Mouse (Mus musculus) CD4-positive helper T cell, adult 2 months (primary cell): Measurements from ENCODE around the gene Mindy2.
"Not testable (repeated sequence)": the region's sequence is repeated elsewhere in the genome, so short reads cannot be mapped to it uniquely, and the experiment has no call there.

Source experiments
- DNase-seq: peaks from one replicate; pipeline ENCODE4 v3.0.0-alpha.2; 2012; ENCODE audit warnings: low read depth, missing footprints, low spot score

Gene Mindy2

DNA sequence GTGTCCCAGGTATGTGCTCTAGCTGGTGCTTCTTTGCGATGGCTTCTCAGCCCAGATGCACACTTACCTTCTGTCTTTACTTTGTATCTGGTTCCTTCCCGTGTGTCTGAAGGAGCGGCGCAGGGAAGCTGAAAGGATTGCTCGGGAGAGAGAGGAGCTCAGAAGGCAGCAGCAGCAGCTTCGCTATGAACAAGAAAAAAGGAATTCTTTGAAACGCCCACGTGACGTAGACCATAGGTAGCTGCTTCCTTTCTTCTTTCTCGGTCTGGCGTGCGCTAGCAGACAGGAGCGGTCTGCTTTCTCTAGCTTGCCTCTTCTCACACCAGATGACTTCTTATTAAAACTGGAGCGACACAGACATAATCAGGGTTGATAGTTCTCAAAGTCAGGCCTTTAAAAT lies 72.3 kb downstream of the Mindy2 start:
- peak; percentile 58 for DNase-seq

DNA sequence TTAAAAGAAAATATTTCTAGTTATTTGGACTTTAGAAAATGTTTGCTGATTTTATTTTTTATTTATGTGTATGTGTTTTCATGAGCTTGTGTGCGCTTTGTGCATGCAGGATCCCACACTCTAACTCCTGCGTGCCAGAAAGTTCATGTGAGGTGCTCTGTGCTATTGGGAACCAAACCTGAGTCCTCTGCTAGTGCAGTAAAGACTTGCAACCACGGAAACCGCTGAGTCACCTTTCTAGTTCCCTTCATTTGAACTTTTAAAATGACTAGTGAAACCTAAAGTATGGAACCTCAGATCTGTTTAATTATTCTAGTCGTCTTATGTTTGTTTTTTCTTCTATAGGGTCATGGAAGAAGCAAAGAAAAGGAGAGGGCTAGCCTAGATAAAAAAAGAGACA lies 76.0 kb downstream of the Mindy2 start:
- no peak for DNase-seq

DNA sequence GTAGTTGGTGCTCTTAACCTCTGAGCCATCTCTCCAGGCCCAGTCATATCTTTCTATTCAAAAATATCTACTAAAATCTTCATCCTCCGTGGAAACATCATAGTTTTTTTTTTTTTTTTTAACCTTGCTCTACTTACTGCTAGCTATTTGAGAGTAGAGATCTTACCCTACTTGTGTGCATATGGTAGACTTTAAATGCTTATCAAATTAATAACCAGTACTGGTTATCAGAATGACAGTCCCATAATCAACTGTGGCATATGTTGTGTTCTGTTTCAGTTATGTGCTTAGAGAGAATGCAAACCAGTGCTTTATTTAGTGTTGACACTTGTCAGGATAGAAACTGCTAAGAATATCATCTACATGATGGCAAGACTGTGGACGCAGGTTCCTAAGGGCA lies 78.9 kb downstream of the Mindy2 start:
- DNase-seq = no peak

DNA sequence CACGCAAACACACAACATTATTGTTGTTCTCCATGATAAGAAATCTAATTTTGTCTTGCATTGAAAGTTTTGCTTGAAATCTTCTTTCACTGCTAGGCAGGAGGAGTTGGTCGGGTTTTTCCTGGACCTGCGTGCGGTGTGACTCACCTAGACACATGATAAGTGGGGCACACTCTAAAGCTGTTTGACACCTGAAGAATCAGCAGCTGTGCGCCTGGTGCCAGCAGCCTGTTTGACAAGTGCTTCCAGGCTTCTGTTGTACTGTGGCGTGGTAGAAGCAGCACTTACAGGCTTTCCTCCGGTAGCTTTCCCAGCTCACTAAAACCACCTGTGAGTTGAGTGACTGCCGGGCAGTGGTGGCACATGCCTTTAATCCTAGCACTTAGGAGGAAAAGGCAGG lies 86.6 kb downstream of the Mindy2 start:
- no peak for DNase-seq

DNA sequence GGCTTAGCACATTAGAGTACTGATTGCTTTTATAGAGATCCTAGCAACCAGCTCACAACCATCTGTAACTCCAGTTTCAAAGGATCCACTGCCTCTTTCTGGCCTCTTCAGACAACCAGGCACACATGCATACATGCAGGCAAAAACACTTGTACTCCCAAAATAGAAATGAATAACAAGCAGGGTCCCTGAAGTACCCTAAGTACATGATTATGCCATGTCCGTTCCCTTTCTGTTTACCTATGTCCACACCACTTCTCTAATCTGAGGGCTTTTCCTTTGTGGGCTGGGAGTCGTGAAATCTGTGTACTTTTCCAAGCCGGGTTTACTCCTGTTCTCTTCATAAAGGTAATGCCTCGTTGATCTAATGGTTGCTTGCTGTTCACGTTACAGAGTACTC lies 89.3 kb downstream of the Mindy2 start:
- DNase-seq = no peak

DNA sequence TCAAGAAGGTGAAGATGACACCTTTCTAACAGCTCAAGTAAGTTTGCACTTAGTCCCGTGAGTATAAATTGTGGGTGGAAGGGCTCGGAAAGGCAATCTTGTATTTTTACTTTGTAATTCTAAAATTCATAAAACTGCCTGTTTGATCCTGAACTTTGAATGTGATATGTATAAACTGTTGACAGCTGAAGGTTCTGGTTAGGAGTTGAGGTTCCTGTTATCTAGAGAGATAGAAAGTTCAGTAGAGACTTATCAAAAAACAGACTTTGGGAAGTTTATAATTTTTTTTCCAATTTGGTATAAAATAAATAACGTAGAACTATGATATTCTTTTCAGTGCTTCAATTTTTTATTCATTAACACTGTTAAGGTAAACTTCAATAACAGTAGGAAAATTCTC lies 94.1 kb downstream of the Mindy2 start:
- no peak for DNase-seq

DNA sequence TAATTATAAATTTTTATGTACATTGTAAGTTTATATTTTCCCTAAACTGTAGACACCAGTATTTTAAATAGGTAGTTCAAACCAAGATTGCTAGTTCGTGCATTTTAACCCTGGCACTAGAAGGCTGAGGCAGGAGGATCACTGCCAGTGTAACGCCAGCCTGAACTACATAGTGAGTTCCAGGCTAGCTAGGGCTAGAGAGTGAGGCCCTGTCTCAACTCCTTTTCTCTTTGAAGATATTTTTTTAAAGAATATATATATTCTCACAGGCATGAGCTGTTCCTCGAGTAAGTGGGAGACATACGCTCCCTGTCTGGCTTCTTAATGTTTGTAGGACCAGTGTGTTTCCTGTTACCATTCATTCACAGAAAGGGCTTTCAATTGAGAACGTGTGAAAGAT lies 100.2 kb downstream of the Mindy2 start:
- DNase-seq = no peak

DNA sequence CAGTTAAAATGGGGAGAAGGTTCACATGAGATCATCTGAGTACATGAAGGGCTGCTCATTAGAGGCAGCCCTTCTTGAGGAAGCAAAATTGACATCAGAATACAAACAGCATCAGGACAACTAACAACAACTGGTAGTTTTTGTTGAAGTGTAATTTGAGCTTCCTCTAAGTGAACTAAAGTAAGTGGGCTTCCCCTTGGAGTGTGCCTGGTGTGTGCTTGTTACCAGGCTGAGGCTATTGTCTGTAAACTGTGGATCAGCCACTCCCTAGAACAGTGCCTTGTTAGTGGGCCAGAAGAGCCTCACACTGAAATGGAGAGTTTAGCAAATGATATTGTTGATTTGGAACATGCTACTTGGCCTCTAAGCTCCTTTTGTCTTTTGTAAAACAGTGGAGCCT lies 101.5 kb downstream of the Mindy2 start:
- no peak for DNase-seq

DNA sequence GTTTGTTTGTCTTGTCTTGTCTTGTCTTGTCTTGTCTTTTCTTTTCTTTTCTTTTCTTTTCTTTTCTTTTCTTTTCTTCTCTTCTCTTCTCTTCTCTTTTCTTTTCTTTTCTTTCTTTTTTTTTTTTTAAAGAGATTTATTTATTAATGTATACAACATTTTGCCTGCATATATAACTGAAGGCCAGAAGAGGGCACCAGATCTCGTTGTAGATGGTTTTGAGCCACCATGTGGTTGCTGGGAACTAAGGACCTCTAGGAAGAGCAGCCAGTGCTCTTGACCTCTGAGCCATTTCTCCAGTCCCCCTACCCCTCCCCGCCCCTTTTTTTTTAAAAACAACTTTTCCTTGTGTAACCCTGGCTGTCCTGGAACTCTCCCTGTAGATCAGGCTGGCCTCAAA lies 104.7 kb downstream of the Mindy2 start:
- DNase-seq = not testable (repeated sequence)

DNA sequence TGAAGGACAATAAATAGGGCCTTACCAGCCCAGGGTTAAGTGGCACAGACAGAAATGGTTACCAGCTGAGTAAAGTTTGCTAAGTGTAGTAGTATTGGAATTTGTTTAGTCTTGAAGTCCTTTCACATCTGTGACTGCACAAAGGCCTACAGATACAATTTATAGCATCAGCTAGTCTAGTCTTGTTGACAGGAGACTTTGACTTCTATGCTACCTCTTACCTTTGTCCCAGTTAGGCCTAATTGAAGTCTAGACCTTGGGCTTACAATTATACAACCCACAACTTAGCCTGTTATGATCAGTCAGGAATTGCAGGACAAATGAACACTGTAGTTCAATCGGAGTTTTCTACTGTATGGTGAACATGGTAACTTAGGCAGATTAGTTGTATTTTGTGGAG lies 105.5 kb downstream of the Mindy2 start:
- no peak for DNase-seq
